Mouse (Mus musculus) midbrain, embryonic 15.5 days (tissue): Measurements from ENCODE around the gene Dnajc16. TPM values are rescaled to one million over a fixed set of nuclear protein-coding genes. Genes with fewer than 3 reads are reported as not detected.

ENCODE experiments used
- ATAC-seq: fragments of 200-750 bp; cut with Nextera tagmentation; replicated peaks from 2 replicates; pipeline ENCODE4 v1.8.0; 2017; ENCODE audit warnings: moderate TSS enrichment
- H3K27ac ChIP-seq: fragments of 300-500 bp; sonication (generic); 2 replicates; pipeline ENCODE4 v1.5.1; 2015; ENCODE audit warnings: mild to moderate bottlenecking, inconsistent platforms
- H3K27me3 ChIP-seq: fragments of 300-500 bp; sonication (generic); replicated peaks from 2 replicates; pipeline ENCODE4 v1.6.1; 2015; ENCODE audit warnings: inconsistent platforms
- H3K36me3 ChIP-seq: fragments of 300-500 bp; sonication (generic); replicated peaks from 2 replicates; pipeline ENCODE4 v1.6.1; 2015; ENCODE audit warnings: inconsistent platforms
- H3K4me1 ChIP-seq: fragments of 300-500 bp; sonication (generic); 2 replicates; pipeline ENCODE4 v1.6.1; 2015; ENCODE audit warnings: inconsistent platforms
- H3K4me2 ChIP-seq: fragments of 300-500 bp; sonication (generic); 2 replicates; pipeline ENCODE4 v1.6.1; 2015; ENCODE audit warnings: inconsistent platforms, mild to moderate bottlenecking, moderate library complexity
- H3K4me3 ChIP-seq: fragments of 300-500 bp; sonication (generic); 2 replicates; pipeline ENCODE4 v1.5.1; 2015; ENCODE audit warnings: mild to moderate bottlenecking, inconsistent platforms
- H3K9ac ChIP-seq: fragments of 300-500 bp; sonication (generic); 2 replicates; pipeline ENCODE4 v1.6.1; 2015; ENCODE audit warnings: mild to moderate bottlenecking, inconsistent platforms
- H3K9me3 ChIP-seq: fragments of 300-500 bp; sonication (generic); 2 replicates; pipeline ENCODE4 v1.6.1; 2016; ENCODE audit warnings: inconsistent platforms
- WGBS: fragments of 180-500 bp; shearing (Covaris S2); methylation state at CpG from one replicate; pipeline ENCODE4 v1.1.7; 2015; ENCODE audit warnings: mixed read lengths; 5-methylcytosine and 5-hydroxymethylcytosine counted together
- polyA plus RNA-seq: library from polyadenylated mRNA; unstranded; fragments of >200 nt; fragmentation: Nextera tagmentation; extraction: Ambion mirVana; gene quantifications from 2 replicates; pipeline ENCODE4 v1.2.1, GENCODE M21; 2015

Dnajc16 gene
- polyA plus RNA-seq, 1 experiment from 2014 or later: 6.5 TPM

DNA sequence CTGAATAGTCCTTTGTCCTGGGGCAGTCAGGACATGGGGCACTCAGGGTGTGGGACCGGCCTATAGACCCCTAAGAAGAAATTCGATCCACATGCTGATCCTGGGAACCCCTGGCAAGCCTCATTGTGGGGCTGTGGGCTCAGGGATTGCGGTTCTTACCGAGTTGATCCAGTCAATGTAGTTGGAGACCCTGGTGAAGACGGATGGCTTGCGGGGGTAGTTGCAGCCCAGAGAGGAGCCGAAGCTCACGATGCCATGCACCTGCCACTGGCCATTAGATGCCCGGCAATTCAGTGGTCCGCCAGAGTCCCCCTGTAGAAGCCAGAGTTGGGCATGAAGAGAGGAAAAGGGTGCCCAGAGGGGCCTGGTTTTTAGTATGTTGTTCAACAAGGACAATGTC is 27.0 kb upstream of the Dnajc16 start:
- peaks cover 5% of the 10 kb centered on the region; the same call in 1 of the 2 replicates for H3K36me3 ChIP-seq
- no peak for ATAC-seq
- 50% methylated on average over 10 of the region's 10 CpGs for WGBS
- H3K27me3 ChIP-seq: no peaks in the 10 kb centered on the region
- H3K9me3 ChIP-seq: no peaks in the 10 kb centered on the region
- H3K4me2 ChIP-seq: no peak overlapping the region
- no peak overlapping the region for H3K4me3 ChIP-seq
- H3K27ac ChIP-seq: no peak overlapping the region
- H3K9ac ChIP-seq: no peak overlapping the region
- no peaks in the 10 kb centered on the region for H3K4me1 ChIP-seq

GRCm38 (mm10) chr4:141816776-141817655 is 26.3 kb upstream of the Dnajc16 start:
- Histone ChIP-seq H3K4me3 (no peak overlapping the region), H3K27ac (no peak overlapping the region), H3K4me1 (no peaks in the 10 kb centered on the region), H3K27me3 (no peaks in the 10 kb centered on the region), H3K9ac (no peak overlapping the region), H3K9me3 (no peaks in the 10 kb centered on the region), H3K36me3 (peaks cover 8% of the 10 kb centered on the region), H3K4me2 (no peak overlapping the region)
- no peak for ATAC-seq
- 58% methylated on average over 14 of the region's 14 CpGs for WGBS

DNA sequence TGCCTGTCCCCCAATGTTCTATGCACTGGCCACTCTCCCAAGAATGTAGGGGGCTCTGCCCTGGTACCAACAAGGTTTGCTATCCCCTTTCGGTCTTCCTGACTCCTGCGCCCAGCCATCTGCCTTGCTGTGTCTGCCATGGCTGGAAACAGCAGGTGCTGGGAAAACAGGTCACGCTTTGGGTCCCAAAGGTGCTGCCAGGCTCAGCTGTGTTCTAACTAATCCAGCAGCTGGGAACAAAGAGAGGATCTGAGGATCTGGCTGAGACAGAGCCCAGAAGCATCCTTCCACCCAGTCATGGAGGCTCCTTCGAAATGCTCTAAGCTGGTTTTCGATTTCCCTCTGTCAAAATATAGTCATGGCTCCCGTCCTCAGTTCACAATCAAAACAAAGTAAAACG is 25.5 kb upstream of the Dnajc16 start:
- H3K4me3 ChIP-seq: no peak overlapping the region
- H3K27ac ChIP-seq: peak overlapping the region; percentile 47; the same call in 1 of the 2 replicates
- H3K4me1 ChIP-seq: no peaks in the 10 kb centered on the region
- no peaks in the 10 kb centered on the region for H3K27me3 ChIP-seq
- no peak overlapping the region for H3K9ac ChIP-seq
- H3K9me3 ChIP-seq: no peaks in the 10 kb centered on the region
- ATAC-seq: no peak
- peaks cover 16% of the 10 kb centered on the region for H3K36me3 ChIP-seq
- no peak overlapping the region for H3K4me2 ChIP-seq
- WGBS: 76% methylated on average over 7 of the region's 7 CpGs

- 96% methylated on average over 7 of the region's 7 CpGs for WGBS
- H3K9ac ChIP-seq: no peak overlapping the region
- H3K9me3 ChIP-seq: no peaks in the 10 kb centered on the region
- ATAC-seq: no peak
- H3K4me2 ChIP-seq: no peak overlapping the region
- no peaks in the 10 kb centered on the region for H3K4me1 ChIP-seq
- no peak overlapping the region for H3K4me3 ChIP-seq
- peaks cover 38% of the 10 kb centered on the region for H3K36me3 ChIP-seq
- H3K27ac ChIP-seq: no peak overlapping the region
- no peaks in the 10 kb centered on the region for H3K27me3 ChIP-seq
Measured at GRCm38 (mm10) chr4:141811375-141811774, 20.6 kb upstream of the Dnajc16 start.

- Histone ChIP-seq H3K9ac (no peak overlapping the region), H3K27me3 (no peaks in the 10 kb centered on the region), H3K9me3 (no peaks in the 10 kb centered on the region), H3K4me2 (no peak overlapping the region), H3K36me3 (peaks cover 41% of the 10 kb centered on the region), H3K4me3 (no peak overlapping the region), H3K27ac (no peak overlapping the region), H3K4me1 (no peaks in the 10 kb centered on the region)
- 95% methylated on average over 2 of the region's 2 CpGs for WGBS
- no peak for ATAC-seq
Measured at GRCm38 (mm10) chr4:141810975-141811374, 20.2 kb upstream of the Dnajc16 start.

DNA sequence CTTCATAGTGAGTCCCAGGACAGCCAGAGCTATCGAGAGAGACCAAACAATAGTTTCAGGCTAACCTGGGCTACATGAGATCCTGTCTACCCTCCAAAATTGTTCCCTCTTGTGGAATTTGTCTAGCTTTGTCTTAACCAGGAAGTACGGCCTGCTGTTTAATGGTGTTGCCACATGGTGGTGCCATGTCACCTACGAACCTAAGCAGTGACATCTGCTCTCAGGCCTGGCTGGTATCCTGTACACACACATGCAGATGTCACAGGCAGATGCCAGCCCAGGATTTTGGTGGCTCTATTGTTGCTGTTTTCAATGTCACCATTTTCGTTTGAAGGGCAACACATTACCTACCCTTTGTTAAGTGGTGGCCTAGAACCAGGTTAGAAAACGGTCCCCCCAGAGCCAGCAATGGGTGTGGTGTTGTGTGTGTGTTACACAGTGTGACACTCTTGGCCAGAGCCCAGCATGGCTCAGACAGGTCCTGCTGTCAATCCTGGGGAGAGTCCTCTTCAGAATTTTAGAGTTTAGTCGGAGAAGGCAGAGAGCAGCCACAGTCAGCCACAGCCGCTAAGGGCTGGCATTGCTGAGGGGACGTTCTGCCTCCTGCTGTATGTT is 19.2 kb upstream of the Dnajc16 start:
- peak; percentile 63; the same call in 1 of the 2 replicates for ATAC-seq
- H3K36me3 ChIP-seq: peaks cover 51% of the 10 kb centered on the region
- H3K4me3 ChIP-seq: no peak overlapping the region
- no peak overlapping the region for H3K4me2 ChIP-seq
- no peaks in the 10 kb centered on the region for H3K27me3 ChIP-seq
- no peaks in the 10 kb centered on the region for H3K4me1 ChIP-seq
- WGBS: 72% methylated on average over 8 of the region's 8 CpGs
- no peaks in the 10 kb centered on the region for H3K9me3 ChIP-seq
- 0 out of 2 replicates have a peak overlapping the region, but pooled peaks have one; percentile 8 for H3K27ac ChIP-seq
- no peak overlapping the region for H3K9ac ChIP-seq

GRCm38 (mm10) chr4:141805886-141806285 is 15.2 kb upstream of the Dnajc16 start:
- Histone ChIP-seq H3K9ac (no peak overlapping the region), H3K27me3 (no peaks in the 10 kb centered on the region), H3K4me1 (no peaks in the 10 kb centered on the region), H3K4me2 (no peak overlapping the region), H3K4me3 (no peak overlapping the region), H3K27ac (no peak overlapping the region), H3K36me3 (peaks cover 40% of the 10 kb centered on the region; the same call in 1 of the 2 replicates), H3K9me3 (no peaks in the 10 kb centered on the region)
- no peak for ATAC-seq
- 96% methylated on average over 8 of the region's 8 CpGs for WGBS

DNA sequence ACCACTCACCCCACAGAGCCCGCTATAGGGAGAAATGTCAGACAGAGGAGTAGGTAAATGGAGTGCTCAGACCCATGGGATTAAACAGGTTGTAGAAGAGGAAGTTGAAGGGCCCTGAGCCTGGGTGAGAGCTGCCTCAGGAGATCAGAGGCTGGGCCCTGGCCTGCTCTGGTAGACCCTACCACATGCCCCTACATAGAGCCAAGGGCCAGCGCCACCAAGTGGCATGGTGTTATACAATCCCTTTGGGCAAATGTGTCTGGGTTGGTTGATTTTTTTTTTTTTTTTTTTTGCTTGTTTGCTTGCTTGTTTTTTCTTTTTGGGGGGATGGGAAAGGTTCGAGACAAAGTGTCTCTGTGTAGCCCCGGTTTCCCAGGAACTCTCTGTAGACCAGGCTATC is 13.4 kb upstream of the Dnajc16 start:
- Histone ChIP-seq H3K9me3 (no peaks in the 10 kb centered on the region), H3K9ac (no peak overlapping the region), H3K4me1 (no peaks in the 10 kb centered on the region), H3K27me3 (no peaks in the 10 kb centered on the region), H3K36me3 (peaks cover 39% of the 10 kb centered on the region; the same call in 1 of the 2 replicates), H3K27ac (no peak overlapping the region), H3K4me3 (no peak overlapping the region), H3K4me2 (no peak overlapping the region)
- WGBS: 89% methylated on average over 4 of the region's 4 CpGs
- no peak for ATAC-seq

DNA sequence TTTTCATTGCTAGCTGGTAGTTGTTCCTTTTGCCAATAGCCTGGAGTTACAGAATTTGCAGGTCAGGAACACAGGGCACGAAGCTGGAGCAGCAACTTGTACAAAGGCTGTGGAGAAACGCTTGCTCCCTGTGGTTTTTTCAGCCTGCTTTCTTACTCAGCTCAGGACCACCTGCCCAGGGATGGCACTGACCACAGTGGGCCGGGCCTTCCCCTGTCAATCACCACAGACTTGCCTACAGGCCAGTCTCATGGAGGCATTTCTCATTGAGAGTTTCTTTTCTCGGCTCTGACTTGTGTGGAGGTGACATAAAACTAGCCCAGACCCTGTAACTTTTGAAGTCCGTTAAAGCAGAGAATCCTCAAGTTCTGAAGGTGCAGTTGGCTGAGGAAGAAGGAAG is 6.8 kb upstream of the Dnajc16 start:
- Histone ChIP-seq H3K4me3 (no peak overlapping the region), H3K9me3 (no peaks in the 10 kb centered on the region), H3K27me3 (no peaks in the 10 kb centered on the region), H3K27ac (no peak overlapping the region), H3K9ac (no peak overlapping the region), H3K4me2 (no peak overlapping the region), H3K4me1 (peaks cover 24% of the 10 kb centered on the region), H3K36me3 (no peaks in the 10 kb centered on the region)
- no peak for ATAC-seq
- WGBS: 90% methylated on average over 5 of the region's 5 CpGs

DNA sequence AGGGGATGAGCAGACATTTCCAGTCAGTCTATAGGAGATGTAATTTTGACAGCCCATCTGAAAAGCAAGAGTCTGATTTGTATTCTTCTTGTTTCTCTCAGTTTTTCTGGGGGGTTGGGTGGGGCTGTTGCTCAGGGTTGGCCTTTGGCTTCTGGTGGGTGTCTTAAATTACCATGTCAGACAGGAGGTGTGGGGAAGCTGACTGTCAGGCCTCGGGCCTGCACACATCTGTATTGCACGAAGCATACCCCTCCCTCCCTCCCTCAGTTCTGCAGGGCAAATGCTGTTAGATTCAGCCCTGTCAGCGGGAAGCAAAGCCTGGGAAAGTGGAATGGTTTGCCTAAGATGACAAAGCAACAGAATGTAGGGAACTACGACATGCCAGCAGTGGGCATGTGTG is 6.2 kb upstream of the Dnajc16 start:
- H3K4me3 ChIP-seq: no peak overlapping the region
- no peak overlapping the region for H3K27ac ChIP-seq
- no peaks in the 10 kb centered on the region for H3K27me3 ChIP-seq
- H3K4me2 ChIP-seq: no peak overlapping the region
- no peaks in the 10 kb centered on the region for H3K36me3 ChIP-seq
- 97% methylated on average over 4 of the region's 4 CpGs for whole genome bisulfite sequencing
- peaks cover 24% of the 10 kb centered on the region for H3K4me1 ChIP-seq
- no peak for ATAC-seq
- H3K9ac ChIP-seq: no peak overlapping the region
- H3K9me3 ChIP-seq: no peaks in the 10 kb centered on the region

GRCm38 (mm10) chr4:141796356-141796755 is 5.6 kb upstream of the Dnajc16 start:
- WGBS: 91% methylated on average over 7 of the region's 7 CpGs
- no peak for ATAC-seq
- H3K36me3 ChIP-seq: no peaks in the 10 kb centered on the region
- H3K27ac ChIP-seq: no peak overlapping the region
- no peaks in the 10 kb centered on the region for H3K9me3 ChIP-seq
- peaks cover 24% of the 10 kb centered on the region for H3K4me1 ChIP-seq
- H3K9ac ChIP-seq: no peak overlapping the region
- no peak overlapping the region for H3K4me3 ChIP-seq
- H3K4me2 ChIP-seq: no peak overlapping the region
- no peaks in the 10 kb centered on the region for H3K27me3 ChIP-seq

DNA sequence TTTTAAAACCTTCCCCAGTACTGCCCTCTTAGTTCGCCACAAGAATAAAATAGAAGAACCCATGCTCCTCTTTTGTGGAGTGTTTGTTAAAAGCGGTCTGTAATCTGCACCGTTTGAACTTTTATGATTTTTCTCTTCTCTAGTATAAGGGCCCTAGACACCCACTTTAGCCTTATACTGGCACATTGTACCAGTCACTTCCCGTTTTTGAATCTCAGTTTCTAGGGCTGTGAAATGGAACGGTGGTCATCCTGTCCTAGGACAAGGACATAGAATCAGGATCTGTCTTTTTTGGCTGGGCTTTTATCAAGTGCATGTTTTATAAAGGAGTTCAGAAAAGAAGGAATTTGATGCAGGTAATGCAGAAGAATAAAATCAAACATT is 3.4 kb upstream of the Dnajc16 start:
- H3K36me3 ChIP-seq: no peaks in the 10 kb centered on the region
- WGBS: 17% methylated on average over 5 of the region's 5 CpGs
- H3K4me3 ChIP-seq: peak overlapping the region; percentile 80
- peak overlapping the region; percentile 94 for H3K27ac ChIP-seq
- H3K4me1 ChIP-seq: peaks cover 34% of the 10 kb centered on the region
- H3K9ac ChIP-seq: peak overlapping the region; percentile 71
- no peaks in the 10 kb centered on the region for H3K9me3 ChIP-seq
- ATAC-seq: no peak
- H3K4me2 ChIP-seq: peak overlapping the region; percentile 62
- H3K27me3 ChIP-seq: no peaks in the 10 kb centered on the region
